Mouse (Mus musculus) neural tube, embryonic 13.5 days (tissue): ENCODE measurements around the gene Cyb561d2. TPM values are rescaled to one million over a fixed set of nuclear protein-coding genes. Genes with fewer than 3 reads are reported as not detected.
A peak's percentile ranks its signal among the peaks of the same experiment; 100 is the strongest.
"Not testable (repeated sequence)": the region's sequence is repeated elsewhere in the genome, so short reads cannot be mapped to it uniquely, and the experiment has no call there.

ENCODE experiments used
- ATAC-seq: fragments of 200-750 bp; cut with Nextera tagmentation; 2 replicates; pipeline ENCODE4 v1.8.0; 2017; ENCODE audit warnings: low read depth, mild to moderate bottlenecking, moderate TSS enrichment, moderate library complexity
- H3K27ac ChIP-seq: fragments of 300-500 bp; sonication (generic); replicated peaks from 2 replicates; pipeline ENCODE4 v1.5.1; 2015; ENCODE audit warnings: moderate library complexity, mild to moderate bottlenecking, inconsistent platforms
- H3K27me3 ChIP-seq: fragments of 300-500 bp; sonication (generic); 2 replicates; pipeline ENCODE4 v1.6.1; 2015; ENCODE audit warnings: mild to moderate bottlenecking, inconsistent platforms
- H3K36me3 ChIP-seq: fragments of 300-500 bp; sonication (generic); 2 replicates; pipeline ENCODE4 v1.6.1; 2015; ENCODE audit warnings: mild to moderate bottlenecking, inconsistent platforms
- H3K4me1 ChIP-seq: fragments of 300-500 bp; sonication (generic); replicated peaks from 2 replicates; pipeline ENCODE4 v1.6.1; 2015; ENCODE audit warnings: inconsistent platforms
- H3K4me2 ChIP-seq: fragments of 300-500 bp; sonication (generic); 2 replicates; pipeline ENCODE4 v1.6.1; 2015; ENCODE audit warnings: inconsistent platforms, mild to moderate bottlenecking, moderate library complexity
- H3K4me3 ChIP-seq: fragments of 300-500 bp; sonication (generic); 2 replicates; pipeline ENCODE4 v1.5.1; 2015; ENCODE audit warnings: mild to moderate bottlenecking, inconsistent platforms
- H3K9ac ChIP-seq: fragments of 300-500 bp; sonication (generic); 2 replicates; pipeline ENCODE4 v1.6.1; 2015; ENCODE audit warnings: moderate library complexity, mild to moderate bottlenecking, inconsistent platforms
- H3K9me3 ChIP-seq: fragments of 300-500 bp; sonication (generic); 2 replicates; pipeline ENCODE4 v1.6.1; 2016; ENCODE audit warnings: inconsistent platforms
- WGBS: fragments of 180-500 bp; shearing (Covaris S2); methylation state at CpG from one replicate; pipeline ENCODE4 v1.1.7; 2015; 5-methylcytosine and 5-hydroxymethylcytosine counted together
- polyA plus RNA-seq: library from polyadenylated mRNA; unstranded; fragments of >200 nt; fragmentation: Nextera tagmentation; extraction: Ambion mirVana; gene quantifications from 2 replicates; pipeline ENCODE4 v1.2.1, GENCODE M21; 2015

The Cyb561d2 gene
- polyA plus RNA-seq, 1 experiment from 2014 or later, result 40.1 TPM

- H3K36me3 ChIP-seq, result peaks cover 58% of the 10 kb centered on the region
- H3K27me3 ChIP-seq, result no peaks in the 10 kb centered on the region
- peak overlapping the region; percentile 92 for H3K9ac ChIP-seq
- H3K4me2 ChIP-seq, result peak overlapping the region; percentile 96
- ATAC-seq, result peak; percentile 92
- WGBS, result under 1% methylated on average over 41 of the region's 41 CpGs
- peaks cover 68% of the 10 kb centered on the region for H3K4me1 ChIP-seq
- no peaks in the 10 kb centered on the region for H3K9me3 ChIP-seq
- H3K27ac ChIP-seq, result peak overlapping the region; percentile 84
- H3K4me3 ChIP-seq, result peak overlapping the region; percentile 85
Observed at GRCm38 (mm10) chr9:107568331-107569261, 26.6 kb upstream of the Cyb561d2 start.

GRCm38 (mm10) chr9:107567702-107568319, 25.8 kb upstream of the Cyb561d2 start, which contains the start of gene Hyal2:
Hyal2 (plus strand) TSS chr9:107567945.
- Histone ChIP-seq H3K4me2 (peak within 1 kb of the TSS; percentile 96), H3K4me1 (peaks cover 71% of the 10 kb centered on the region), H3K27ac (peak within 1 kb of the TSS; percentile 84), H3K36me3 (peaks cover 51% of the 10 kb centered on the region), H3K9me3 (no peaks in the 10 kb centered on the region), H3K27me3 (no peaks in the 10 kb centered on the region), H3K4me3 (peak within 1 kb of the TSS; percentile 85), H3K9ac (peak within 1 kb of the TSS; percentile 92)
- WGBS, result 8% methylated on average over 18 of the region's 18 CpGs
- no peak for ATAC-seq

DNA sequence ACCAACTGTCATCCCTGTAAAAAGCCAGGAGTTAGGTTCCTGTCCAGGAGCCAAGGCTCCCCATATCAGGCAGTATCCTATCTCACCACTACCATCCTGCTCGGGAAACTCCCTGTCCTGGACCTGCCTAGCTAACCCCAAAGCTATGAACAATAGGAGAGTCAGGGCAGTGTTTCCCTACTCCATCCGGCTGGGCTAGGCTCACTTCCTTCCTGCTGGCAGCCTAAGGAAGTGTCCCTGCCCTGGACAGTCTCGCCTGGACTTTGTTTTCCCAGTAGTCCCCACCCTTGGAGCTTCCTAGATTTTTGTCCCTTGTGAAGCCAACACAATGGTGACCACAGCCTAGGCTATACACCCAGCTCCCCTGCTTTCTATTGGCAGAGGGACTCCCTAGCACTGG, 24.9 kb upstream of the Cyb561d2 start:
- Histone ChIP-seq H3K4me1 (peaks cover 69% of the 10 kb centered on the region), H3K4me3 (no peak overlapping the region), H3K36me3 (peaks cover 47% of the 10 kb centered on the region), H3K9me3 (no peaks in the 10 kb centered on the region), H3K27ac (peak overlapping the region; percentile 84; the same call in 1 of the 2 replicates), H3K9ac (no peak overlapping the region), H3K27me3 (no peaks in the 10 kb centered on the region), H3K4me2 (peak overlapping the region; percentile 96; the same call in 1 of the 2 replicates)
- ATAC-seq, result no peak
- 64% methylated on average over 3 of the region's 3 CpGs for WGBS

DNA sequence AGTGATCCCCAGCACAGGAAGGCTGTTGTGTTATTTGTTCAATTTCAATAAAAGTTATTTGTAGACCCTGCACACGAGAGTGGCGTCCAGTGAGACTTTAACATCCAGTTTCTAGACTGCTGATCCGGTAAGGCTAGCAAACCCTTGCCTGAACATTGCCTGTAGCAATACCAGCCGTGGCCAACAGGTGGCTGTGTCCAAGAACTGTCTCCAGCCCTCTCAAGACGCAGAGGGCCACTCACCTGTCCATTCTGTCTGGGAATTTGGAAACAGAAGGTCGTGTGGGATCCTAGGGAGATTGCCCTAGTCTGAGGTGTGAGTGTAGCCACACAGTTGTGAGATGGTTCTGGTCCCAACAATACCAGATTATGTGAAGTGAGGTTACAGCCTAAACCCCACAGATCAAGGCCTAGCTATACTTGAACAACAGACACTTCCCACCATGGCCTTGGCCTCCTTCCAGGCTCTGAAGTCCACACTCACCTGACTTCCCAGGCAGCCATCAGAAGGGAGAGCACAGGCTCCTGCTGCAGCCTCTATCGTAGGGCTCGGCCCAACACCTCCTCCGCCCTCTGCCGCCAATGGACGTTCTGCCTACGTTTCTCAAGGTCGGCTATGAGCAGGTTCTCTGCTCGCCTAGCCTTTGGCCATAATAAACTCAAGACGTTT, 24.2 kb upstream of the Cyb561d2 start:
- WGBS, result 60% methylated on average over 15 of the region's 15 CpGs
- Histone ChIP-seq H3K4me3 (0 out of 2 replicates have a peak overlapping the region, but pooled peaks have one; percentile 9), H3K4me2 (peak overlapping the region; percentile 27), H3K9me3 (no peaks in the 10 kb centered on the region), H3K4me1 (peaks cover 63% of the 10 kb centered on the region), H3K36me3 (peaks cover 47% of the 10 kb centered on the region), H3K9ac (0 out of 2 replicates have a peak overlapping the region, but pooled peaks have one; percentile 26), H3K27me3 (no peaks in the 10 kb centered on the region), H3K27ac (peak overlapping the region; percentile 63; the same call in 1 of the 2 replicates)
- ATAC-seq, result no peak

DNA sequence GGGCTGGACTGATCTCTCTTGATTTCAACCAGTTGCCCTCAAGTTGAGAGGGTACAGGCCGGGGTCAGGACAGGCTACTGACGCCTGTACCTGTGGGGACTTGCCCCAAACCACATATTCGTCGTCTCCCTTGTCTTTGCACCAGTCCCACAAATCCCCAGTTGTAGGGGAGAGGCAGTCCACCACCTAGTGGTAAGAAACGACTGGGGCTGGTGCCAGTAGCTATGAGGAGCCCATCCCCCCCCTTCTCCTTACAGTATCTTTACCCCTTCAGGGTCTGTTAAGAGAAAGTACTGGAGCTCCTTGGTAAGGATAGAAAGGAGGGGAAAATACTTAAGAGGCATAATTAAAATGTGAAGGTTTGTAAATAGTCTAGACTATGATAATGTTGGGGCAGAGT, 23.6 kb upstream of the Cyb561d2 start:
- 42% methylated on average over 5 of the region's 5 CpGs for WGBS

DNA sequence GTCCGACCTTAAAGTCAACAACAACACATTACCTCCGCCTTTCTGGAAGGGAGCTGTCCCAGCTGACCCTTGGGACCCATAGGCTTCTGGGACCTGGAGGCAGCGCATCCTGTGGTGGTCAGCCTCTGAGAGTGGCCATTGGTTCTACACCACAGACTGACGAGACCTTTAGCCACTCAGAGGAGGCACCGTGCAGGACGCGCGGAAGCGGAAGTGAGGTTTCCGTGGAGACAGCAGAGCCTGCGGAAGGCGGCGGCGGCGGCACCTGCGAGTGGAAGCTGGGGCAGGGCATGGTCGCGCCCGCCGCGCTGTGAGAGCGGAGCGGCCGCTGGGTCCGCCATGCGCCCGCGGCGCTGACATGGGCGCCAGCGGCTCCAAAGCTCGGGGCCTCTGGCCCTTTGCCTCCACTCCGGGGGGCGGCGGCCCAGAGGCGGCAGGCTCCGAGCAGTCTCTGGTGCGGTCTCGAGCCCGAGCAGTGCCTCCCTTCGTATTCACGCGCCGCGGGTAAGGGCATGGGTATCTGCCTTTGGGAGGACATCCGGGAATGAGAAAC, 21.1 kb upstream of the Cyb561d2 start, which contains the start of gene Tusc2:
Gene Tusc2 (plus strand): TSS at position 227 of the 553 bp plus-strand sequence.
- Histone ChIP-seq H3K9ac (peak within 1 kb of the TSS; percentile 95), H3K27ac (peak within 1 kb of the TSS; percentile 80), H3K9me3 (no peaks in the 10 kb centered on the region), H3K36me3 (peaks cover 69% of the 10 kb centered on the region), H3K4me3 (peak within 1 kb of the TSS; percentile 97), H3K27me3 (no peaks in the 10 kb centered on the region), H3K4me1 (peaks cover 43% of the 10 kb centered on the region), H3K4me2 (peak within 1 kb of the TSS; percentile 78)
- peak; percentile 94 for ATAC-seq
- WGBS, result under 1% methylated on average over 46 of the region's 46 CpGs

More for the DNA sequence above, 23.6 kb upstream of the Cyb561d2 start:
- Histone ChIP-seq H3K4me2 (peak overlapping the region; percentile 78), H3K36me3 (peaks cover 47% of the 10 kb centered on the region), H3K4me1 (peaks cover 56% of the 10 kb centered on the region), H3K27ac (peak overlapping the region; percentile 23; the same call in 1 of the 2 replicates)
- H3K27me3 ChIP-seq, ATAC-seq, H3K9ac ChIP-seq, H3K9me3 ChIP-seq, H3K4me3 ChIP-seq: not testable (repeated sequence)

DNA sequence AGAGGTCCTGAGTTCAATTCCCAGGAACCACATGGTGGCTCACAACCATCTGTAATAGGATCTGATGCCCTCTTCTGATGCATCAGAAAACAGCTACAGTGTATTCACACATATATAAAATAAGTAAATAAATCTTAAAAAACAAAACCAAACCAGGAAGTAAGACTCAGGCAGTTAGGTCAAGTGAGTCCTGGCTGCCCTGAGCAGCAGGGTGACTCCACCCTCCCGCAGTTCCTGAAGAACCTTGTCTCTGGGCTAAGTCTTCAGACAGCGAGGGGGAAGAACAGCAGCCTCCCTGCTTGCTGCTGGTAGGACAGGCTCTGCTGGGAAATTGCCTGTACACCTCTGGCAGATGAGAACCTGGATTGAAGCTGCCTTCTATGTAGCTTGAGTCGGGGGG, 14.4 kb upstream of the Cyb561d2 start:
- Histone ChIP-seq H3K36me3 (peaks cover 44% of the 10 kb centered on the region), H3K4me1 (peaks cover 45% of the 10 kb centered on the region), H3K4me2 (peak overlapping the region; percentile 97), H3K9ac (peak overlapping the region; percentile 85), H3K4me3 (no peak overlapping the region), H3K9me3 (no peaks in the 10 kb centered on the region), H3K27me3 (peaks cover 18% of the 10 kb centered on the region), H3K27ac (no peak overlapping the region)
- ATAC-seq, result no peak
- 84% methylated on average over 3 of the region's 3 CpGs for WGBS

DNA sequence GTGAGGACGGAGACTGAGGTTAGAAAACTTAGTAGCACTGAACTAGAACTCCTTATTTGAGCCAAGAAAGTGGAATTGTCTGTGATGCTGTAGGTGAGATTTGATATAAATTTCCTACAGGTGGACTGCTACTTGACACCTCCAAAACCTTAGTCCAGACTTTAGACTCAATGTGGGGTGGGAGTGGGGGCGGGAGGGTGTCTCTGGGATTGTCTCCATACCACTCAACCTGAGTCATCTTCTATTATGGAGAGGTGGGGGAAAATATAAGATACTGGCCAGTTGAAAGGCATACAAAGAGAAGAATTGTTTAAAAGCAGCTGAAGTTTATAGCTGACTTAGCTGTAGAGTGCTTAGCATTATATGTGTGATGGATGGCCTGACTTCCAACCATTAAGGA, 13.7 kb upstream of the Cyb561d2 start:
- peaks cover 38% of the 10 kb centered on the region for H3K36me3 ChIP-seq
- H3K4me1 ChIP-seq, result peaks cover 52% of the 10 kb centered on the region
- H3K9ac ChIP-seq, result peak overlapping the region; percentile 85
- no peak overlapping the region for H3K27ac ChIP-seq
- H3K4me3 ChIP-seq, result peak overlapping the region; percentile 80
- ATAC-seq, result no peak
- H3K27me3 ChIP-seq, result peaks cover 25% of the 10 kb centered on the region
- H3K4me2 ChIP-seq, result peak overlapping the region; percentile 97
- no peaks in the 10 kb centered on the region for H3K9me3 ChIP-seq
- 55% methylated on average over 2 of the region's 2 CpGs for WGBS

DNA sequence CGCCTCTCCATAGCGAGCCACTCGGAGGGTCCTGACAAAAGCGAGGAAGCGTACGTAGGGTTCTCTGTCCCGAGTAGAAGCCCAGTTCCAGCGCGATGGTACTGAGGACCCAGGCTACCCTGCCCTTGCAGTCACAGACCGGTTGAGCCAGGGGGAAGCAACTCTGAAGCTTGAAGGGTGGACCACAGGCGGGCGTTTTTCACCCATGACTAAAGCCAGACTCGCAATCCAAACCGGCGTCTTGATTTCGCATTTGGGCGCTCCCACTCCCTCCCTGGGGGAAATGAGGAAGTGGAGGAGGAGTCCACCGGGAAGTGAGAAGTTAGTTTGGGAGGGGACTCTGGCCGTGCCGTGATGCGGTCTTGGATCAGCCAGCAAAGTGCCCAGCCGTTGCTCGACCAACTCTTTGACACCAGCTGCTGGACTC, 13.1 kb upstream of the Cyb561d2 start:
- peaks cover 31% of the 10 kb centered on the region for H3K27me3 ChIP-seq
- peak overlapping the region; percentile 85 for H3K9ac ChIP-seq
- H3K36me3 ChIP-seq, result peaks cover 31% of the 10 kb centered on the region
- under 1% methylated on average over 23 of the region's 23 CpGs for WGBS
- no peaks in the 10 kb centered on the region for H3K9me3 ChIP-seq
- H3K4me3 ChIP-seq, result peak overlapping the region; percentile 80
- peaks cover 54% of the 10 kb centered on the region for H3K4me1 ChIP-seq
- peak overlapping the region; percentile 97 for H3K4me2 ChIP-seq
- ATAC-seq, result peak; percentile 55
- peak overlapping the region; percentile 93 for H3K27ac ChIP-seq

- H3K9me3 ChIP-seq, result no peaks in the 10 kb centered on the region
- H3K36me3 ChIP-seq, result peaks cover 25% of the 10 kb centered on the region
- ATAC-seq, result peak; percentile 95
- peak overlapping the region; percentile 80 for H3K4me3 ChIP-seq
- peaks cover 54% of the 10 kb centered on the region for H3K4me1 ChIP-seq
- peak overlapping the region; percentile 85 for H3K9ac ChIP-seq
- peaks cover 38% of the 10 kb centered on the region for H3K27me3 ChIP-seq
- WGBS, result under 1% methylated on average over 53 of the region's 53 CpGs
- peak overlapping the region; percentile 93 for H3K27ac ChIP-seq
- H3K4me2 ChIP-seq, result peak overlapping the region; percentile 97
Observed at GRCm38 (mm10) chr9:107554319-107554825, 12.4 kb upstream of the Cyb561d2 start.
